Mouse (Mus musculus) stomach, postnatal 0 days (tissue): ENCODE measurements around the gene Gm28374. TPM values are rescaled to one million over a fixed set of nuclear protein-coding genes. Genes with fewer than 3 reads are reported as not detected.
A peak's percentile ranks its signal among the peaks of the same experiment; 100 is the strongest.

Experiments
- ATAC-seq: fragments of 200-750 bp; cut with Nextera tagmentation; 2 replicates; pipeline ENCODE4 v1.8.0; 2017; ENCODE audit not compliant: low FRiP score, low TSS enrichment
- DNase-seq: peaks from one replicate; pipeline ENCODE4 v3.0.0-alpha.2; 2016; ENCODE audit warnings: low spot score
- H3K27ac ChIP-seq: fragments of 300-500 bp; sonication (generic); replicated peaks from 2 replicates; pipeline ENCODE4 v1.5.1; 2014; ENCODE audit warnings: mild to moderate bottlenecking, control low read depth
- H3K27me3 ChIP-seq: fragments of 300-500 bp; sonication (generic); 2 replicates; pipeline ENCODE4 v1.6.1; 2014; ENCODE audit warnings: low read length; ENCODE audit not compliant: control insufficient read depth, insufficient read depth
- H3K36me3 ChIP-seq: fragments of 300-500 bp; sonication (generic); 2 replicates; pipeline ENCODE4 v1.6.1; 2014; ENCODE audit warnings: low read length, mixed read lengths; ENCODE audit not compliant: control insufficient read depth, insufficient read depth
- H3K4me1 ChIP-seq: fragments of 300-500 bp; sonication (generic); replicated peaks from 2 replicates; pipeline ENCODE4 v1.6.1; 2014; ENCODE audit warnings: antibody characterized with exemption; ENCODE audit not compliant: control insufficient read depth, insufficient read depth
- H3K4me2 ChIP-seq: fragments of 300-500 bp; sonication (generic); replicated peaks from 2 replicates; pipeline ENCODE4 v1.6.1; 2014; ENCODE audit warnings: low read depth, mild to moderate bottlenecking, control low read depth, moderate library complexity
- H3K4me3 ChIP-seq: fragments of 300-500 bp; sonication (generic); 2 replicates; pipeline ENCODE4 v1.5.1; 2014; ENCODE audit warnings: low read depth, low read length, control low read depth
- H3K9ac ChIP-seq: fragments of 300-500 bp; sonication (generic); 2 replicates; pipeline ENCODE4 v1.6.1; 2014; ENCODE audit warnings: mild to moderate bottlenecking, low read length, control low read depth, mixed read lengths
- H3K9me3 ChIP-seq: fragments of 300-500 bp; sonication (generic); 2 replicates; pipeline ENCODE4 v1.6.1; 2016; ENCODE audit warnings: low read length; ENCODE audit not compliant: control insufficient read depth
- CTCF ChIP-seq: IDR thresholded peaks from 2 replicates; pipeline ENCODE4 v1.5.1; 2016; ENCODE audit warnings: antibody characterized with exemption, low read depth, mild to moderate bottlenecking, moderate library complexity
- EP300 ChIP-seq: optimal IDR thresholded peaks from 2 replicates; pipeline ENCODE3; 2016; ENCODE audit warnings: antibody characterized with exemption
- WGBS: fragments of 180-500 bp; shearing (Covaris S2); extraction: QIAGEN DNeasy Blood & Tissue Kit; methylation state at CpG from one replicate; pipeline ENCODE4 v1.1.7; 2014; 5-methylcytosine and 5-hydroxymethylcytosine counted together
- polyA plus RNA-seq: library from polyadenylated mRNA; unstranded; fragments of >200 nt; fragmentation: Nextera tagmentation; extraction: Ambion mirVana; gene quantifications from 2 replicates; pipeline ENCODE4 v1.2.1, GENCODE M21; 2015

Gm28374 gene
- polyA plus RNA-seq, 1 experiment from 2014 or later, result 0.52 TPM

GRCm38 (mm10) chr19:6084478-6085248 is 2.6 kb upstream of the Gm28374 start, which contains the start of the genes Zfpl1 and Cdca5:
Gene Zfpl1 (minus strand): TSS chr19:6084956.
Gene Cdca5 (plus strand): TSS chr19:6084983.
- H3K9me3 ChIP-seq, result no peaks in the 10 kb centered on the region
- peak within 1 kb of the TSS; percentile 86 for H3K27ac ChIP-seq
- DNase-seq (peak; percentile 96), ATAC-seq (peak; percentile 91)
- H3K4me1 ChIP-seq, result peaks cover 2% of the 10 kb centered on the region; the same call in 1 of the 2 replicates
- peaks cover 8% of the 10 kb centered on the region for H3K36me3 ChIP-seq
- peak within 1 kb of the TSS; percentile 79 for H3K9ac ChIP-seq
- no peaks in the 10 kb centered on the region for H3K27me3 ChIP-seq
- H3K4me2 ChIP-seq, result peak within 1 kb of the TSS; percentile 92
- TF ChIP-seq EP300, result no peak
- TF ChIP-seq CTCF, result 0 out of 2 replicates have a peak, but pooled peaks have one; percentile 1
- H3K4me3 ChIP-seq, result peak within 1 kb of the TSS; percentile 69
- under 1% methylated on average over 58 of the region's 58 CpGs for WGBS

GRCm38 (mm10) chr19:6079983-6080480 is 2.0 kb downstream of the Gm28374 start, which contains the start of gene Tmem262:
Gene Tmem262 (plus strand): TSS chr19:6080033.
- TF ChIP-seq EP300 (no peak), CTCF (no peak)
- H3K4me1 ChIP-seq, result peaks cover 5% of the 10 kb centered on the region
- H3K9me3 ChIP-seq, result no peaks in the 10 kb centered on the region
- ATAC-seq, result no peak
- no peak within 1 kb of the TSS for H3K9ac ChIP-seq
- WGBS, result 91% methylated on average over 12 of the region's 12 CpGs
- no peak within 1 kb of the TSS for H3K4me3 ChIP-seq
- peaks cover 8% of the 10 kb centered on the region; the same call in 1 of the 2 replicates for H3K36me3 ChIP-seq
- no peak for DNase-seq
- H3K4me2 ChIP-seq, result no peak within 1 kb of the TSS
- H3K27ac ChIP-seq, result no peak within 1 kb of the TSS
- no peaks in the 10 kb centered on the region for H3K27me3 ChIP-seq

- Histone ChIP-seq H3K9ac (peak within 1 kb of the TSS; percentile 78), H3K4me1 (peaks cover 3% of the 10 kb centered on the region; the same call in 1 of the 2 replicates), H3K27ac (peak within 1 kb of the TSS; percentile 87), H3K4me2 (peak within 1 kb of the TSS; percentile 95), H3K27me3 (no peaks in the 10 kb centered on the region), H3K4me3 (peak within 1 kb of the TSS; percentile 89), H3K9me3 (no peaks in the 10 kb centered on the region), H3K36me3 (0 out of 2 replicates have a peak, but pooled peaks cover 6% of the 10 kb centered on the region)
- peak; percentile 27 for TF ChIP-seq EP300
- 0 out of 2 replicates have a peak, but pooled peaks have one; percentile 20 for TF ChIP-seq CTCF
- 1% methylated on average over 33 of the region's 33 CpGs for WGBS
- DNase-seq (peak; percentile 86), ATAC-seq (peak; percentile 88)
Measured at GRCm38 (mm10) chr19:6076564-6077393, 5.3 kb downstream of the Gm28374 start, which contains the start of gene Vps51. Gene Vps51 (minus strand): TSS chr19:6077231.

- Histone ChIP-seq H3K9ac (no peak overlapping the region), H3K4me1 (peaks cover 3% of the 10 kb centered on the region; the same call in 1 of the 2 replicates), H3K27me3 (no peaks in the 10 kb centered on the region), H3K4me3 (no peak overlapping the region), H3K4me2 (no peak overlapping the region), H3K9me3 (no peaks in the 10 kb centered on the region), H3K27ac (no peak overlapping the region), H3K36me3 (peaks cover 5% of the 10 kb centered on the region)
- ATAC-seq, result no peak
- no peak for DNase-seq
- no peak for TF ChIP-seq EP300
- no peak for TF ChIP-seq CTCF
- WGBS, result 87% methylated on average over 5 of the region's 5 CpGs
Measured at GRCm38 (mm10) chr19:6073889-6074288, 8.2 kb downstream of the Gm28374 start.

- TF ChIP-seq EP300 (no peak), CTCF (no peak)
- Histone ChIP-seq H3K36me3 (peaks cover 7% of the 10 kb centered on the region), H3K4me3 (no peak overlapping the region), H3K27ac (no peak overlapping the region), H3K4me1 (peaks cover 7% of the 10 kb centered on the region), H3K9ac (no peak overlapping the region), H3K27me3 (no peaks in the 10 kb centered on the region), H3K4me2 (no peak overlapping the region), H3K9me3 (no peaks in the 10 kb centered on the region)
- ATAC-seq (no peak), DNase-seq (no peak)
- 92% methylated on average over 19 of the region's 19 CpGs for WGBS
Measured at GRCm38 (mm10) chr19:6071261-6071660, 10.8 kb downstream of the Gm28374 start.
